Mouse (Mus musculus) hindbrain, embryonic 11.5 days (tissue): ENCODE results near the gene Stradb. TPM values are rescaled to one million over a fixed set of nuclear protein-coding genes. Genes with fewer than 3 reads are reported as not detected.

Experiments
- ATAC-seq: fragments of 200-750 bp; cut with Nextera tagmentation; 2 replicates; pipeline ENCODE4 v1.8.0; 2017; ENCODE audit warnings: mild to moderate bottlenecking, moderate TSS enrichment, moderate library complexity; ENCODE audit not compliant: low FRiP score
- DNase-seq: peaks from one replicate; pipeline ENCODE4 v3.0.0-alpha.2; 2015; ENCODE audit warnings: low spot score
- H3K27ac ChIP-seq: fragments of 300-500 bp; sonication (generic); 2 replicates; pipeline ENCODE4 v1.5.1; 2014; ENCODE audit warnings: mild to moderate bottlenecking, low read depth, low read length
- H3K27me3 ChIP-seq: fragments of 300-500 bp; sonication (generic); 2 replicates; pipeline ENCODE4 v1.6.1; 2014; ENCODE audit warnings: mild to moderate bottlenecking, low read length, moderate library complexity, mixed read lengths; ENCODE audit not compliant: control insufficient read depth, insufficient read depth
- H3K36me3 ChIP-seq: fragments of 300-500 bp; sonication (generic); 2 replicates; pipeline ENCODE4 v1.6.1; 2014; ENCODE audit warnings: mild to moderate bottlenecking, low read length, moderate library complexity, mixed read lengths; ENCODE audit not compliant: control insufficient read depth, insufficient read depth
- H3K4me1 ChIP-seq: fragments of 300-500 bp; sonication (generic); replicated peaks from 2 replicates; pipeline ENCODE4 v1.6.1; 2014; ENCODE audit warnings: low read length, mixed read lengths; ENCODE audit not compliant: control insufficient read depth, insufficient read depth
- H3K4me2 ChIP-seq: fragments of 300-500 bp; sonication (generic); replicated peaks from 2 replicates; pipeline ENCODE4 v1.6.1; 2014; ENCODE audit warnings: mild to moderate bottlenecking, low read depth, low read length
- H3K4me3 ChIP-seq: fragments of 300-500 bp; sonication (generic); 2 replicates; pipeline ENCODE4 v1.5.1; 2014; ENCODE audit warnings: low read depth, low read length
- H3K9ac ChIP-seq: fragments of 300-500 bp; sonication (generic); 2 replicates; pipeline ENCODE4 v1.6.1; 2014; ENCODE audit warnings: low read depth, low read length
- H3K9me3 ChIP-seq: fragments of 300-500 bp; sonication (generic); 2 replicates; pipeline ENCODE4 v1.6.1; 2016; ENCODE audit warnings: low read length; ENCODE audit not compliant: control insufficient read depth
- WGBS: fragments of 180-500 bp; shearing (Covaris S2); extraction: QIAGEN DNeasy Blood & Tissue Kit; methylation state at CpG from one replicate; pipeline ENCODE4 v1.1.7; 2014; 5-methylcytosine and 5-hydroxymethylcytosine counted together
- polyA plus RNA-seq: library from polyadenylated mRNA; unstranded; fragments of >200 nt; fragmentation: Nextera tagmentation; extraction: Ambion mirVana; gene quantifications from 2 replicates; pipeline ENCODE4 v1.2.1, GENCODE M21; 2014

Stradb gene
- polyA plus RNA-seq, 1 experiment from 2014 or later = 41.7 TPM

- 43% methylated on average over 8 of the region's 8 CpGs for WGBS
- no peaks in the 10 kb centered on the region for H3K27me3 ChIP-seq
- DNase-seq = no peak
- no peak overlapping the region for H3K4me2 ChIP-seq
- H3K36me3 ChIP-seq = 0 out of 2 replicates have a peak, but pooled peaks cover under 1% of the 10 kb centered on the region
- no peaks in the 10 kb centered on the region for H3K9me3 ChIP-seq
- ATAC-seq = no peak
- H3K27ac ChIP-seq = no peak overlapping the region
- H3K4me1 ChIP-seq = no peaks in the 10 kb centered on the region
- H3K9ac ChIP-seq = no peak overlapping the region
- no peak overlapping the region for H3K4me3 ChIP-seq
Measured at GRCm38 (mm10) chr1:58950899-58951648, 22.2 kb upstream of the Stradb start.

GRCm38 (mm10) chr1:58951841-58952240 is 21.5 kb upstream of the Stradb start:
- Histone ChIP-seq H3K9me3 (no peaks in the 10 kb centered on the region), H3K36me3 (no peaks in the 10 kb centered on the region), H3K4me1 (no peaks in the 10 kb centered on the region), H3K4me3 (no peak overlapping the region), H3K9ac (no peak overlapping the region), H3K27me3 (no peaks in the 10 kb centered on the region), H3K27ac (no peak overlapping the region), H3K4me2 (no peak overlapping the region)
- ATAC-seq = no peak
- 79% methylated on average over 4 of the region's 4 CpGs for WGBS
- no peak for DNase-seq

GRCm38 (mm10) chr1:58952526-58952925 is 20.8 kb upstream of the Stradb start:
- DNase-seq = no peak
- no peak overlapping the region for H3K4me3 ChIP-seq
- no peaks in the 10 kb centered on the region for H3K27me3 ChIP-seq
- no peaks in the 10 kb centered on the region for H3K9me3 ChIP-seq
- H3K9ac ChIP-seq = no peak overlapping the region
- WGBS = 90% methylated on average over 5 of the region's 5 CpGs
- no peak overlapping the region for H3K27ac ChIP-seq
- no peak overlapping the region for H3K4me2 ChIP-seq
- no peaks in the 10 kb centered on the region for H3K4me1 ChIP-seq
- H3K36me3 ChIP-seq = no peaks in the 10 kb centered on the region
- ATAC-seq = no peak

- H3K4me2 ChIP-seq = no peak overlapping the region
- no peaks in the 10 kb centered on the region for H3K4me1 ChIP-seq
- H3K9me3 ChIP-seq = no peaks in the 10 kb centered on the region
- ATAC-seq (no peak), DNase-seq (no peak)
- H3K36me3 ChIP-seq = no peaks in the 10 kb centered on the region
- H3K9ac ChIP-seq = no peak overlapping the region
- no peak overlapping the region for H3K27ac ChIP-seq
- 69% methylated on average over 4 of the region's 4 CpGs for WGBS
- H3K4me3 ChIP-seq = no peak overlapping the region
- no peaks in the 10 kb centered on the region for H3K27me3 ChIP-seq
Measured at GRCm38 (mm10) chr1:58952997-58953396, 20.3 kb upstream of the Stradb start.

- Histone ChIP-seq H3K9ac (no peak overlapping the region), H3K4me2 (no peak overlapping the region), H3K4me1 (no peaks in the 10 kb centered on the region), H3K9me3 (no peaks in the 10 kb centered on the region), H3K27me3 (no peaks in the 10 kb centered on the region), H3K27ac (no peak overlapping the region), H3K4me3 (no peak overlapping the region), H3K36me3 (no peaks in the 10 kb centered on the region)
- ATAC-seq (no peak), DNase-seq (no peak)
- WGBS = 91% methylated on average over 9 of the region's 9 CpGs
Measured at GRCm38 (mm10) chr1:58953686-58954434, 19.5 kb upstream of the Stradb start.

- Histone ChIP-seq H3K27ac (no peak overlapping the region), H3K4me3 (no peak overlapping the region), H3K9ac (no peak overlapping the region), H3K4me1 (no peaks in the 10 kb centered on the region), H3K4me2 (no peak overlapping the region), H3K36me3 (no peaks in the 10 kb centered on the region), H3K27me3 (no peaks in the 10 kb centered on the region), H3K9me3 (no peaks in the 10 kb centered on the region)
- DNase-seq (no peak), ATAC-seq (no peak)
- 84% methylated on average over 8 of the region's 8 CpGs for WGBS
Measured at GRCm38 (mm10) chr1:58954578-58955410, 18.5 kb upstream of the Stradb start.

- WGBS = 96% methylated on average over 3 of the region's 3 CpGs
Measured at GRCm38 (mm10) chr1:58955716-58956115, 17.6 kb upstream of the Stradb start.

GRCm38 (mm10) chr1:58956229-58956628 is 17.1 kb upstream of the Stradb start:
- WGBS = 85% methylated on average over 9 of the region's 9 CpGs
- H3K27ac ChIP-seq = no peak overlapping the region
- H3K9me3 ChIP-seq = no peaks in the 10 kb centered on the region
- no peak overlapping the region for H3K4me3 ChIP-seq
- H3K27me3 ChIP-seq = no peaks in the 10 kb centered on the region
- no peak overlapping the region for H3K4me2 ChIP-seq
- H3K4me1 ChIP-seq = no peaks in the 10 kb centered on the region
- DNase-seq (no peak), ATAC-seq (no peak)
- no peak overlapping the region for H3K9ac ChIP-seq
- no peaks in the 10 kb centered on the region for H3K36me3 ChIP-seq

More at GRCm38 (mm10) chr1:58955716-58956115, 17.6 kb upstream of the Stradb start:
- no peak for ATAC-seq
- Histone ChIP-seq H3K4me2 (no peak overlapping the region), H3K9me3 (no peaks in the 10 kb centered on the region), H3K4me1 (no peaks in the 10 kb centered on the region), H3K36me3 (no peaks in the 10 kb centered on the region), H3K27ac (no peak overlapping the region), H3K9ac (no peak overlapping the region), H3K4me3 (no peak overlapping the region), H3K27me3 (no peaks in the 10 kb centered on the region)
- no peak for DNase-seq
